Mouse (Mus musculus): ENCODE measurements around the gene Olfr643. TPM values are rescaled to one million over a fixed set of nuclear protein-coding genes. Genes with fewer than 3 reads are reported as not detected.
"Not testable (repeated sequence)": the region's sequence is repeated elsewhere in the genome, so short reads cannot be mapped to it uniquely, and the experiment has no call there.

The Olfr643 gene
- total RNA-seq, 2 experiments from 2014 or later: not detected

DNA sequence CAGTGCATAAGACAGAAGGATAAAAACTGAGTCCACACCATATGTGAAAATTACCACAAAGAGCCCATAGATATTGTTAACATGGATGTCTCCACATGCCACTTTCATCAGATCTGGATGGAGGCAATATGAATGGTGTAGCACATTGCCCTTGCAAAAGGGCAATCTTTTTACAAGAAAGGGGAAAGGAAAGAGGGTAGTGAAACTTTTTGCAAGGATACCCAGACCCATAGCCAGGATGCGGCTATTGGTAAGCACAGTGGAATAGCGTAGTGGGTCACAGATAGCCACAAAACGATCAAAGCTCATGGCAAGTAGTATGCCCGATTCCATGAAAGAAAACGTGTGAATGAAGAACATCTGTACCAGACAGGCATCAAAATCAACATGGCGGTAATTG is 115.6 kb downstream of the Olfr643 start:
- DNase-seq (ENCODE audit: low spot score in 2 of 2): no peak

GRCm38 (mm10) chr7:104018953-104019352 is 118.3 kb downstream of the Olfr643 start:
- DNase-seq (ENCODE audit: low spot score in 2 of 2): no peak

GRCm38 (mm10) chr7:104017203-104017602 is 120.0 kb downstream of the Olfr643 start, which contains the start of gene Olfr639:
TSS of gene Olfr639 (minus strand) at chr7:104017303.
- no peak for DNase-seq (ENCODE audit: low spot score in 2 of 2)

GRCm38 (mm10) chr7:103999124-103999523 is 138.1 kb downstream of the Olfr643 start:
- DNase-seq (ENCODE audit: low spot score in 2 of 2): no peak

DNA sequence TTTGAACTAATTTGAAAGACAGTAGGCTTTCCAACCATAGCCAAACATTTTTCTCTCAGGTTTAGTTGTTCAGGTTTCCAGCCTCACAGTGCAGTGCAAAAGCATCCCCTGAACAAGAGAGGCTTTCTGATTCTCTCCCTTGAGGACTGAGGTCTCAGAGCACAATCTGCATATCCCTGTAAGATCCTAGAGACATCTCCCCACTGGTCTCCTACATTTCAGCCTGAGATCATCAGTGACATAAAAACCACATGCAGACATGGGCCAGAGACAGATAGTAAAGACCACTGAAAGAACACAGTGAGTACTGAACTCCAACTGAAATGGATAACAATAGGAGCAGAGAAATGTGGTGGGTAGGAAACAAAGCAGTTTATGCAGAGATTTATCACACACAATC is 138.8 kb downstream of the Olfr643 start, which contains the start of gene Olfr638:
Gene Olfr638 (plus strand): TSS at position 301 of the 400 bp plus-strand sequence.
- no peak for DNase-seq (ENCODE audit: low spot score in 2 of 2)

GRCm38 (mm10) chr7:103971782-103972181 is 165.4 kb downstream of the Olfr643 start:
- DNase-seq (ENCODE audit: low spot score in 2 of 2): no peak

DNA sequence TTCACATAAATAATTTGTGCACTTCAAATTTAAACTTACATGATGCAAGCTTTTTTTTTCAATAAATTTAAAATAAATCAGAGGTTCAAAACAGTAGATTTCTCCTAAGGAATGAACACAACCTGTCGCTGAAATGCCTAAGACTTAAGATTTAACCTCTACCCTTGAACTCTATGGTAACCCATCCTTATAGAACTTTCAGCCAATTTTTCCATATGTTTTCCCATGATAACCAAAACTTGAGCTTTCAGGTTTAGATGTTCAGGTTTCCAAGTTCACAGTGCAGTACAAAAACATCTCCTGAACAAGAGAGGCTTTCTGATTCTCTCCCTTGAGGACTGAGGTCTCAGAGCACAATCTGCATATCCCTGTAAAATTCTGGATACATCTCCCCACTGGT is 166.4 kb downstream of the Olfr643 start, which contains the start of gene Olfr635:
Gene Olfr635 (plus strand): TSS at position 301 of the 400 bp plus-strand sequence.
- no peak for DNase-seq (ENCODE audit: low spot score in 2 of 2)

DNA sequence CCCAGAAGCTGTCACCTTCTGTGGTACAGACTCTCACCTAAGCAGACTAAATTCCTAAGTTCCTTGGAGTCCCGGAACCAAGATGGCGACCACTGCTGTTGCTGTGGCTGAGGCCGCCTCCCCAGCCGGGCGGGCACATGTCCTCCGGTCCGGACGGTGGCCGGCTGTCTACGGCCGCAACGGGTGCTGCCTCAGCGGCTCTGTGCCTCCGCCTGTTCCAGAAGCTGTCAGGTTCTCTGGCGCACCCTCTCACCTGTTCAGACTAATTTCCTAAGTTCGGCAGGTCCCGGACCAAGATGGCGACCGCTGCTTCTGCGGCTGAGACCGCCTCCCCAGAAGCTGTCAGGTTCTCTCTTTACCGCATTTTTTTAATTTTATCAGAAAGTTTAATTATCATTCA is 170.3 kb downstream of the Olfr643 start:
- DNase-seq (ENCODE audit: low spot score in 2 of 2): not testable (repeated sequence)

Other genes starting within 250 kb of the Olfr643 start
- not detected for gene Olfr64, start 242.9 kb downstream of the Olfr643 start, total RNA-seq (2021)
- gene Olfr65, start 233.9 kb downstream of the Olfr643 start, total RNA-seq (2021): not detected
- gene Olfr631, start 208.6 kb downstream of the Olfr643 start, total RNA-seq (2021): not detected
- gene Olfr632, start 203.1 kb downstream of the Olfr643 start, total RNA-seq (2021): not detected
- gene Olfr633, start 193.0 kb downstream of the Olfr643 start, total RNA-seq (2021): not detected
- gene Olfr635, start 166.3 kb downstream of the Olfr643 start, total RNA-seq (2021): under 1 TPM; 0.11 TPM
- not detected for gene Olfr638, start 138.7 kb downstream of the Olfr643 start, total RNA-seq (2021)
- gene Olfr639, start 120.1 kb downstream of the Olfr643 start, total RNA-seq (2021): under 1 TPM; 0.09 to 0.16 TPM
- not detected for gene Olfr640, start 111.8 kb downstream of the Olfr643 start, total RNA-seq (2021)
- not detected for gene Olfr641, start 102.0 kb downstream of the Olfr643 start, total RNA-seq (2021)
- gene Olfr642, start 84.7 kb downstream of the Olfr643 start, total RNA-seq (2021): not detected
- not detected for gene 4930516K23Rik, start 76.0 kb downstream of the Olfr643 start, total RNA-seq (2021)
- not detected for gene Olfr644, start 65.5 kb downstream of the Olfr643 start, total RNA-seq (2021)
- not detected for gene Olfr645, start 51.9 kb downstream of the Olfr643 start, total RNA-seq (2021)
- not detected for gene Olfr646, start 32.5 kb downstream of the Olfr643 start, total RNA-seq (2021)
- gene Ubqln5, start 7.6 kb downstream of the Olfr643 start, total RNA-seq (2021): not detected
- not detected for gene Ubqln3, start 5.9 kb upstream of the Olfr643 start, total RNA-seq (2021)
- gene Ubqlnl, start 13.2 kb upstream of the Olfr643 start, total RNA-seq (2021): not detected
- not detected for gene Olfm5, start 27.4 kb upstream of the Olfr643 start, total RNA-seq (2021)
- gene Olfr648, start 46.0 kb upstream of the Olfr643 start, total RNA-seq (2021): under 1 TPM; 0.11 to 0.18 TPM
- not detected for gene Olfr649, start 58.6 kb upstream of the Olfr643 start, total RNA-seq (2021)
- gene Trim6, start 81.4 kb upstream of the Olfr643 start, total RNA-seq (2021): under 1 TPM; 0.41 to 0.47 TPM
- gene Trim34a, start 107.1 kb upstream of the Olfr643 start, total RNA-seq (2021): 1 to 10 TPM; 1.1 to 1.2 TPM
- gene Trim5, start 150.7 kb upstream of the Olfr643 start, total RNA-seq (2021): under 1 TPM; 0.42 to 0.62 TPM
- 1 to 10 TPM; 2.1 to 2.2 TPM for gene Trim12a, start 178.1 kb upstream of the Olfr643 start, total RNA-seq (2021)
- gene Trim34b, start 192.1 kb upstream of the Olfr643 start, total RNA-seq (2021): not detected
- 1 to 10 TPM; 1.4 to 1.9 TPM for gene Trim12c, start 216.0 kb upstream of the Olfr643 start, total RNA-seq (2021)
- not detected for gene Trim30b, start 232.5 kb upstream of the Olfr643 start, total RNA-seq (2021)

Data from layer of hippocampus, postnatal 10 days (tissue).